Mouse (Mus musculus) heart, adult 11 months (tissue): ENCODE data around the gene Ppp1r35.

ENCODE experiments used
- DNase-seq: peaks from one replicate; pipeline ENCODE4 v3.0.0; 2022

Ppp1r35 gene

DNA sequence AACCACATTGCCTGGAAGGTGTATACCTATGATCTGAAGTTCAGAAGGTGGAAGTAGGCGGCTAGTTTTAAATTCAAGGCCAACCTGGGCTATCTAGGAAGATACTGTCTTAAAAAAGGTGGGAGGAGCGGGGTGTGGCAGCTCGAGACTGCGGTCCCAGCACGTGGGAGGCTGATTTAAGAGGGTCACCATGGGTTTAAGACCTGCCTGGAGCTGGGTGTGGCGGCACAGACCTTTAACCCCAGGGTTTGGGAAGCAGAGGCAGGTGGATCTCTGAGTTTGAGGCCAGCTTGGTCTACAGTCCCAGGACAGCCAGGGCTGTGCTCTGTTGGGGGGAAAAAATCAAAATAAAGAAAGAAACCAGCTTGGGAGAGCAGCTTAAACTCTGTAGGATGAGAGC is 26.7 kb upstream of the Ppp1r35 start:
- DNase-seq: peak; percentile 90

DNA sequence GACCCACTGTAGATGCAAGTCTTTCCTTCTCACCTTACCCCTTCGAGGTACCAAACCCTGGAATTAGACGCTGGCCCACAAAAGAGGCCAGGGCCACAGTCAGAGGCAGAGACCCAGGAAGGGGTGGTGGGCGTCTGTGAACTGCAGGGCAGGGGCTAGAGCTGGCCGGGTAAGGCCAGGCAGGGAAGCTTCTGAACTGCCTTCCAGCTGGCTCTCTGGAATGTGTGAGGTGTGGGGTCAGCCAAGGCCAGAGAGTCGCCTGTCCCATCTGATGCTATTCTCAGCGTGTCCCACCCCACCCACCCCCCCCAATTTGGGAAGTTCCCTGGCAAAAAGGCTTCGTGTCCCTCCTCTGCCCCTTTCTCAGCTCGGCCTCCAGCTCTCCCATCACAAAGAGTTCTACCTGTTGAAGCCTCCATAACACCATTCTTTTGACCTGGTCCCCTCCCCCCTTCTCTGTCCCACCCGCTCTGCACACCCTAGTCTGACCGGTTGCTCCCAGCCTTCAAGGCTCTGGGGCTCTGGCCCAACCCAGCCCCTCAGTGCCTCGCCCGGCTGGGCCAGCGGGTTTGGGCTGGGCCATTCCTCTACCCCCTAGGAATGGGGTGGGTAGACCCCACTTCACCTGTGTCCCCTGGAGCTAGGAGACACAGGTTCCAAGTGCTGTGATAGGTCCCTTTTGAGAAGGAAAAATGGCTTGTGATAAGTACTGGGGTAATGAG is 25.4 kb upstream of the Ppp1r35 start:
- DNase-seq: peak; percentile 97

DNA sequence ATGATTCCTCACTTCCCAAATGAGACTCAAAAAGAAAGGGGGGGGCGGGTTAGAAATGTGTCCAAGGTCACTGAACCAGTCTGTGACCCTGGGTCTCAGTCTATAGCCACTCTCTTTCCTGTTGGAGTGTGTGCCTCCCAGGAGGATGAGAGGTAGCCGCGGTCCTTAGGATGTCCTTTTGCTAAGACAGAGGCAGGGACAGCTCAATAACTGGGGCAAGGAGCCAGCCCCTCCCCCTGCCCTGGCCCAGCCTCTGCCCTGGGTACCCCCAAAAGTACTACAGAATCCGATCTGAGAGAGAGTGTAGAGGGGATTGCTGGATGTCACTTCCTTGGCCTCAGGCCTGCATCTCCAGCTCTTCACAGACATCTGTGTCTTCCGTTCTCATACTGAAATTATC is 23.2 kb upstream of the Ppp1r35 start:
- peak; percentile 85 for DNase-seq

DNA sequence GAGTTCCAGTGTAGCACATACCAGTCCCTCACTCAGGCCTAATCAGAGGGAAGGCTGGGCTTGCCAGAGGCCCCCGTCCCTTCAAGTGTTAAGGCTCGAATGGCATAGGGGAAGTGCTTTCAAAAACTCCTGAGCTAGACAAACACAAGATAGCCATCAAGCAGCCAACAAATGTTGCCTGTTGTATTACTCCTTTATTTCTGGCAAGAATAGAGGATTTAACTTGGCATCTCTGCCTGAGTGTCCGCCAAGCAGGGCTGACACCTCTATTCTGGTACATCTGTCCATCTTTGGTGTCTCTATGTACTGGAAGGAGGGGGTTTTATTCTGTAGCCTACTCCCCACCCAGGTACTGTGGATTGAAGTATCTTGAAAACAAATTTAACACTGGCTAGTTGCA is 22.5 kb upstream of the Ppp1r35 start:
- DNase-seq: no peak

DNA sequence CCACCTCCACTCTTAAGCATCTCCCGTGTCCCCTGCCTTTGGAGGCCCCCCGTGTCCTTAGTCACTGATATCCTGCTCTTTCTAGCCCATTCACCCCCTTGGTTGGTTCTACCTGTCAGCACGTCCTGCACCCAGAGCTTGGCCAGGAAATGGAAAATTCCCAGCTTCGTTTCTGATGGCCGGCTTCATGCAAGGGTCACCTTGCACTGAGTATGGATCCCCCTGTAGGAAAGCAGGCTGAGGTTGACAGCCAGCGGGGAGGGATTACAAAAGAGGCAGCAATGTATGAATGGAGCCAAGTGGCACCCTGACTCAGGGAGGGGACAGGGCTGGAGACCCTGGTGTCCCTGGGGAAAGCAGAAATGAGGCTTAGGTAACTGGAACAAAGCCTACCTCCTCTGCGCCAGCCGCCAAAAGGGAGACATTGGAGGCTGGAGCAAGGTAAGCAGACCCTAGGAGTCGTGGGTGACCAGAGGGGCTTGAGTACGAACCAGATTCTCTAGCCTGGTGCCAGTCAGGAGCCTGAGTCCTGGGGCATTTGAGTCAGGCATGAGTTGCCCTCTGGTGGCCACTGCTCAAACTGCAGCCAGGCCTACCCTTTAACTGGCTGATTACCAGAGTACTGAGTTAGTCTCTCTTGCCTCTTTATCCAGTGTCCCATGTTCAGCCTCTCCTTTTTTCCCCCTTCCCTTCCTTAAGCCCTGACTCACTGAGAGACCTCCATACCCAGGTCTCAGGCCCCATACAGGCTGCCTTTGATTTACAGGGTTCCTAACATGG is 21.6 kb upstream of the Ppp1r35 start:
- DNase-seq: peak; percentile 98

DNA sequence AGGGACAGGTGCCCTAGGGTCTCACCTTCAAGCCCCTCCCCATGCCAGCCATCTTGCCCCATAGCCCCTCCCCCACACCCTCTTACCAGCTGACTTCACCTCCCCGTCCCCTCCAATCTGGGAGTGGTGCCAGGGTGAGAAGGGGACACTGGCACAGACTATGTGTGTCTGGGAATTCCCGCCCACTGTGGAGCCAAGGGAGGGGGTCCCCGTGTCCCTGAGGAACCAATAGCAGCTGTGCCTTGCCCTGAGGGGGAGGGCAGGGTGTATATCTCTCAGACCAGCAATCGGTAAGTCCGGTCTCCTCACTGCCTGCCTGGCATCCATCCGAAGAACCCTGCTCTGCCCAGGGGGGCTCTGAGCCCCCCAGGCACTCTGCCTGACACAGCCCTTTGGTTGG is 20.8 kb upstream of the Ppp1r35 start:
- peak; percentile 99 for DNase-seq

DNA sequence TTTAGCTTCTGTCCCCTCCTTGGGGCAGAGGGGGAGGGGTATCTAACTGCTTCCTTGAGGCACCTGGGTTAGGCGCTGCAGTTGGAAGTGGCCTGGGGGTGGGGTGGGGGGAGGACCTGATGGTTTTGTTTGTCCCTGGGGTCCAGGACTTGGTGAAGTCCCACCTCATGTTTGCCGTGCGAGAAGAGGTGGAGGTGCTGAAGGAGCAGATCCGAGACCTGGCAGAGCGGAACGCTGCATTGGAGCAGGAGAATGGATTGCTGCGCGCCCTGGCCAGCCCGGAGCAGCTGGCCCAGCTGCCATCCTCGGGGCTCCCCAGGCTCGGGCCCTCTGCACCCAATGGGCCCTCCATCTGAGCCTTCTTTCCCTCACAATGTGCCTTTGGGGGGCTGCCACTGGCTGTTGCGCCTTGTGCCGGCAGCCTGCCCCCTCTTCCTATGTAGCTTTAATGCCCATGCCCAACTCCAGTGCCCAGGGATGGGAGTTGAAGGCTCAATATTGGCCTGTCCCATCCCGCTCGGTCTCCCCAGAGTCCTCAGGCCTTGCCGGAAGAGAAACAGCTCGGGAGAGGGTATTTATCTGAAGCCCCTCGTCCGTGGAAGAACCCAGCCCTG is 19.6 kb upstream of the Ppp1r35 start:
- DNase-seq: peak; percentile 92

DNA sequence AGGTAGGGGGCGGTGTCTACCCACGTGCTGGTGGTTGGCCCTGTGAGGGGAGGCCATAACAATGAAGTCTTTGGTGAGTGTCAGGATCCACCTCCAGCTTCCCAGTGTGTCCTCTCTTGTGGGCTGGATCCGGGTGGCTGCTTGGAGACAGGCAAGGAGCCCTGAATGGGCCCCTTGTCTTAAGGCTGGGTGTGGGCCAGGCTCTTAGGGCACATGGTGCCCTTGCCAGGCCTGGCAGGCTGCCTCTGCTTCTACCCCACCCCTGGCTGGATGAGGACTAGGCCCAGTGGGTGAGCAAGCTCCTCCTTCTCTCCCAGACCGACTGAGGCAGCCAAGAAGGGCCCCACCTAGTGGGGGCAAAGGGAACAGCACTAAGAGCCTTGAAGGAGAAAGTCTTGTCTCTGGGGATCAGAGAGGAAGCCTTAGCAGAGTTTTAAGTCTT is 18.7 kb upstream of the Ppp1r35 start:
- peak; percentile 99 for DNase-seq

DNA sequence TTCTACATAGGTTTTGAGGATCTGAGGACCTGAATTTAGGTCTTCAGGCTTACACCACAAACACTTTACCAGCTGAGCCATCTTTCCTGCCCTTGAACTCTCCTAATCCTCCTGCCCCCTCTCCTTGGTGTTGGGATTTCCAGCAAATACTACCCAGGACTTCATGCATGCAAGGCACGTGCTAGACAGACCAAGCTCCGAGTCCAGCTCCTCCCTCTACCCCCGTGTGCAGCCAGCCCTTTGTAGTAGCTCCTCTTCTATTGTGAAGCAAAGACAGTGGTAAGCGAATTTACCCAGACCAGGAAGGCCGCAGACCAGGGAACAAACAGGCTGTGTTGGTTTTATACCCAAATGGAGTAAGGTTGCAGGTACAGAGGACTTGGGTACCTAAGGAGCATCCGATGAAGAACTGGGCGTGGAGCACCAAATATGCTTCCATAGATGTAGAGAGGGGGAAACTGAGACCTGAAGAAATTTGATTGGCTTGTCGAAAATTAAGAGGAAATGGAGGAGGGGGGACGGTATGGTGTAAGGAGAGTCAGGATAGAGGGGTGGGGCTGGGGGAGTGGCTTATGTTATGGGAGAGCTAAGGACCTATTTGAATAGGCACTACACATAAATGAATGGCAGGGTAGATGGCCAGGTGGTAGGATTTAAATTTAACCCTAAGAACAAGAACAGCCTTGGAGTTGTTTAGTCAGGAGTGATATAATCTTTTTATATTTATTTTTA is 13.9 kb upstream of the Ppp1r35 start:
- DNase-seq: peak; percentile 87

DNA sequence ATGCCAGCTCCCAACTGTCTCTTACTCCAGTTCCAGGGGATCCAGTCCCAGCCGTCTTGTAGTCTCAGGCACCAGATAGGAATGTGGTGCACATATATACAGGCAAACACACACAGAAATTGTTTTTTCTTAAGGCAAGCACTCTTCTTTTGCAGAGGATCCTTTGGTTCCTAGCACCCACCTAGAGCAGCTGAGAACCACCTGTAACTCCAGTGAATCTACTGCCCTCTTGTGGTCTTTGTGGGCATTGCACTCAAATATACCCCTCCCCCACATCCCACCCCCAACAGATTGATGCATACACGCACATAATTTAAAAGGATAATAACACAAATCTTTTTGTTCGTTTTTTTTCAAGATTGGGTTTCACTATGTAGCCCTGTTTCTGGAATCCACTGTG is 12.4 kb upstream of the Ppp1r35 start:
- peak; percentile 76 for DNase-seq

DNA sequence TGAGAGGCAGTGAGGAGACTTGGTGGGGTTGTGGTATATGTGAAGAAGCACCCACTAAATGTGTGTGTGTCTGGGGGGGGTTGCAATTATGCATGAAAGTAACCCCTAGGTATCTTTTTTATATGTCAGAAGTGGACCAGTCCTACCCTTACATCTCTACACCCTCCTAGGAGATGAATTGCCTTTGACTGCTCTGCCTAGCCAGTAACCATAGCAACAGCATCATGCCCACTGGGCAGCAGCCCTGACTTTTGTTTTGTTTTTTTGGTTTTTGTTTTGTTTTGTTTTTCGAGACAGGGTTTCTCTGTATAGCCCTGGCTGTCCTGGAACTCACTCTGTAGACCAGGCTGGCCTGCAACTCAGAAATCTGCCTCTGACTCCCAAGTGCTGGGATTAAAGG is 10.2 kb upstream of the Ppp1r35 start:
- no peak for DNase-seq

DNA sequence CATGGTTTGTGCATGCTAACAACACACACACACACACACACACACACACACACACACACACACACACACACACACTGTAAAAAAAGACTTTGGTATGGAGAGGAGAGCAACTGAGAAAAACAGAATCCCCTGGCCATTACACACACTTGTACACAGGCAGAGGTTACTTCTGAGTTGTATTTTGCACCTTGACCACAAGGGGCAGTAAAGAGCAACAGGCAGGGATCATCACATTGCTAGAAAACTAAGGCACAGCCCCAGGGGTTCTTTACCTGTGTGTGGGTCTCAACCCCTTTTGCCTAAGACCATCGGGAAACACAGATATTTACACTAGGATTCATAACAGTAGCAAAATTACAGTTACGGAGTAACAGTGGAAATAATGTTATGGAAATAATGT is 7.9 kb upstream of the Ppp1r35 start:
- peak; percentile 85 for DNase-seq

DNA sequence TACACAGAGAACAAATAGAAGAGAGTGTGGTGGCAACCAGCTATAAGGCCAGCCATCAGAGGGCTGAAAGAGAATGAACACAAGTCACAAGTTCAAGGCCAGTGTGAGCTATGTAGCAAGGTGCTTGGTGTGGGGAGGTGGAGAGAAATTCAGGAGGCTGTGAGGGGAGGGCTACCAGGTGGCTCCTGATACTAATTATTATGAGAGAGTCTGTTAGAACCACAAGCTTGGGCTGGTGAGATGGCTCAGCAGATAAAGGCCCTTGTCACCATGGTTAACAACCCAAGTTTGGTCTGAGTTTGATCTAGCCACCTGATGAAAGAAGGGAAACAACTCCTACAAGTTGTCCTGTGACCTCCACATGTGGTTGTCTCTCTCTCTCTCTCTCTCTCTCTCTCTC is 5.9 kb upstream of the Ppp1r35 start:
- DNase-seq: no peak

DNA sequence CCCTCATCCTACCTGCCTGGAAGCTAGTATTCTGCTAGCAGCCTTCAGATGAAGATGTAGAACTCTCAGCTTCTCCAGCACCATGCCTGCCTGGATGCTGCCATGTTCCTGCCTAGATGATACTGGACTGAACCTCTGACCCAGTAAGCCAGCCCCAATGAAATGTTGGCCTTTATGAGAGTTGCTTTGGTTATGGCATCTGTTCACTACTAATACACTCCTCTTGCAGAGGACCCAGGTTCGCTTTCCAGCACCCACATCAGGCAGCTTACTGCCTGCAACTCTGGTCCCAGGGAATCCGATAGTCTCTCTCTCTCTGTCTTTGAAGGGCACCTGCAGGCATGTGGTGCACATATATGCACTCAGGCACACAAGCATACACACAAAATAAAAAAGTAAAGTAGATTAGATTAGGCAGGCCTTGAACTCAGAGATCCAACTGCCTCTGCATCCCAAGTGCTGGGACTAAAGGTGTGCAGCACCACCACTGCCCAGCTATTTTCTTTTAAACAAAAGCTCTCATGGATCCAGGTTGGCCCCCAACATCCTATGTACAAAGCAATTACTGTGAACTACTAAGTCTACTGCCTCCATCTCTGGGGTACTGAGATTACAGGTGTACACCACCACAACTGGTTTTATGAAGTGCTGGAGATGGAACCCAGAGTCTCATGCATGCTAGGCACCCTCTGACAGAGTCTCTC is 2.9 kb upstream of the Ppp1r35 start:
- peak; percentile 79 for DNase-seq

DNA sequence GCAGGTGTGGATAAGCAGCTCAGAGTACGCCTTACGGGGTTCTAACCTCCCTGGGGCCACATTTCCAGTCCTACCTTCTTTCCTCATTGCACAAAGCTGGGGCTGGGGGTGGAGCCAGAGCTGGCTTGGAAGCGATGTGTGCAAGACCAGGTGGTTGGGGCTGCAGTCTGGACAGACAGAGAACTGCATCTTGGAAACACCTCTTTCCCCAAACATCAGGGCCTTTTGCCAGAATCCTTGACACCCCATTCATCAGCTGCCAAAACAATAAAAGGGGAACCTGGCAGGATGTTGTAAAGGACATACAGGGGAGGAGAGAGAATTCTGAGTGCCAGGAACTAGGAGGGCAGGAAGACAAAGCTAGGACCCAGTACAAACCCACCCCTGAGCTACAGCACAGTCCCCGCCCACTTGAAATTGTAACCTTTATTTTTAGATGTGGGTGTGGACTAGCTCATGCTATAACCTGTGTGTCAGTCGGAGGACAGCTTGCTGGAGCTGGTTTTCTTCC is 2.2 kb upstream of the Ppp1r35 start:
- DNase-seq: peak; percentile 95

DNA sequence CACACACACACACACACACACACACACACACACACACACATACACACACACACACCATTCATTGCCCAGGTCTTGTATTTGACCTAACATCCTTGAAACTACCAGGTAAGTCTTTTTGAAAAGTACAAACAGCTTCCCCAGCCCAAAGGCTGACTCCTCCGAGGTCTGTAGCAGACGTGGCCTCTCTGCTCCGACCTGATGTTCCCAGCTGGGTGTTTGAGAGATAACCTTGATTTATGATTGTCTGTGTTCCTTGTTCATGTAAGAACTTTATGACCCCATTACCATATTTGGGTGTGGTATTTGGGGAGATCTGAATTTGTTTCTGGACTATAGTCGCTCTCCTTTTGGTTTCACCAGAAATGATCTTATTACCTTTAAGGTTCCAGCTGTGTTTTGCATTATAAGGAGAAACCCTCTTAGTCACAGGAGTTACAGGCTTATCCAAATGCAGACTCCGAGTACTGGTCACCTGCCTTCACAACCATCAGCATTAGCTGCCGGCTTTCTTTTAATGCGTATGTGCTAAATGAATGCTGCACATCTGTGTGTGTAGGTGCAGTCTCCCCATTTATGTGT is 1.3 kb upstream of the Ppp1r35 start:
- peak; percentile 86 for DNase-seq

DNA sequence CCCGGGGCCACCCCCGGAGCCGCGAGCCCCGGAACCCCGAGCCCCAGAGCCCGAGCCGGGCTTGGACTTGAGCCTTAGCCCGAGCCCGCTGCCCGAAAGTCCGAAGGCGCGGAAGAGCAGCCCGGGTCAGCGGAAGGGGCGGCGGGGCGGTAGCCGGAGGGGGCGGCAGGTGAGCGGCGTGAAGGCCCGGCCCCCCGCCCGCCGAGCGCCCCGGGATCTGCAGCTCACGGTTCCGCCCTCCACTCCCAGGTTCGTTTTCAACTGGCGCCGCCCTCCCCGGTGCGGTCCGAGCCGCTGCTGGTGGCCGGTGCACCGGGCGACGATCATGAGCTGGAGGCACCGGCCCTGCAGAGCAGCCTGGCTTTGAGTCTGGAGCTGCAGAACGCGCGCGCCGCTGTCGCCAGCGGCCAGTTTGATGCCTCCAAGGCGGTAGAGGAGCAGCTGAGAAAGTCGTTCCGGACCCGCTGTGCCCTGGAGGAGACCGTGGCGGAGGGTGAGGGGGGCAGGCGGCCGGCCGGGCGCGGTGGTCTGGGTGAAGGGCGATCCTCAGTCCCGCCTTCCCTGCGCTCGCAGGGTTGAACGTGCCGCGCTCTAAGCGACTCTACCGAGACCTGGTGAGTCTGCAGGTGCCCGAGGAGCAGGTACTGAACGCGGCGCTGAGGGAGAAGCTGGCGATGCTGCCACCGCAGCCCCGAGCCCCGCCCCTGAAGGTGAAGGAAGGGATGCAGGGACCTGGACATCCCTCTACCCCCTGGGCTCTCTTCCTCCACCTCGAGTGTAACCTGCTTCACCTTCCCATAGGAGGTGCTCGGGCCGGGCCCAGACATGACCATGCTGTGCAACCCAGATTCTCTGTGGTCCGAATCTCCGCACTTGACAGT is 644 bp downstream of the Ppp1r35 start:
- peak; percentile 95 for DNase-seq

DNA sequence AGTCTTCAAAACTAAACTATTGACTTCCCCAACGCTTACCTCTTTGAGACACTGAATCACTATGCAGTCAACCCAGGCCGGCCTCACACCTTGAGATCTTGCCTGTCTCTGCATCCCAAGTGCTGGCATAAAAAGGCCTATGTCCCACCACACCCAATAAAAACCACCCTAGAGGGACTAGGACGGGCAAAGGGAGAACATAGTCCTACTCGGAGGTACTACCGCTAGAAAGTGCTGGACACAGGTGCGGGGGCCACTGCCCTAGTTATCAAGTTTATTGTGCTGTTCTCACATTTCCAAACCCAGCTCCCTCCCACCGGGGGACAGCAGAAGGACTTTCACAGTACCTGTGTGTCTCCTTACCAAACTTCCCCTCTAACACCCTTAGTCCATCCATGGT is 3.0 kb downstream of the Ppp1r35 start:
- peak; percentile 90 for DNase-seq

DNA sequence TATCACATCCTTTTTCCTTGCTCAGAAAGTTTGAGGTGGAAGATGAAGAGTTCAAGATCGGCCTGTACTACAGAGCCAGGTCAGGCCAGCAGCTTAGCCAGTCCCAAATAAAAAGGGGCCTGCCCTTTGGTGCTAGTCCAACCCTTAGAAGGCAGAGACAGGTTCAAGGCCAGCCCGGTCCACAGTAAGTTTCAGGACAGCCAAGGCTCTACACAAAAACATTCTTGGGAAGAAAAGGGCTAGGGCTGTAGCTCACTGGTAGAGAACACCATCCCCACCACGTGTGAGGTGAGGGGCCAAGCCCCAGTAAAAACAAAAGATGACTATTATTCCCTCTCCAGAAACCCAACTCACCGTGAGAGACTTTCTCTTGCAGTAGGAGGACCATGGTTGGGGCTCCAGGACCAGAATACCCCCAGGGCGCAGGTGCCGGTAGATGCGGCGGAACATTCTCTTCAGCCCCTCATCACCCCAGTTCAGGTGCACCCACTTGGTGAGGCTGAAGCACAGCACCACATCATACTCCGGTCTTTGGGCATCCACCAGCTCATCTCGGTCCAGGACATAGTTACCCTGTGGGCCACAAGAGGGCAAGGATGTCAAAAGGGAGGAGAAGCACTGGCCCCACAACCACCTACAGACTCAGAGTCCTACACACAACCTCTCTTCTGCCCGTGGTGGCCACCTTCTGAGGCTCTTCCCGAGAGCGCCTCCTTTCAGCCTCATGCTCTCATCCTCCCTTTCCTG is 4.3 kb downstream of the Ppp1r35 start:
- DNase-seq: peak; percentile 92

DNA sequence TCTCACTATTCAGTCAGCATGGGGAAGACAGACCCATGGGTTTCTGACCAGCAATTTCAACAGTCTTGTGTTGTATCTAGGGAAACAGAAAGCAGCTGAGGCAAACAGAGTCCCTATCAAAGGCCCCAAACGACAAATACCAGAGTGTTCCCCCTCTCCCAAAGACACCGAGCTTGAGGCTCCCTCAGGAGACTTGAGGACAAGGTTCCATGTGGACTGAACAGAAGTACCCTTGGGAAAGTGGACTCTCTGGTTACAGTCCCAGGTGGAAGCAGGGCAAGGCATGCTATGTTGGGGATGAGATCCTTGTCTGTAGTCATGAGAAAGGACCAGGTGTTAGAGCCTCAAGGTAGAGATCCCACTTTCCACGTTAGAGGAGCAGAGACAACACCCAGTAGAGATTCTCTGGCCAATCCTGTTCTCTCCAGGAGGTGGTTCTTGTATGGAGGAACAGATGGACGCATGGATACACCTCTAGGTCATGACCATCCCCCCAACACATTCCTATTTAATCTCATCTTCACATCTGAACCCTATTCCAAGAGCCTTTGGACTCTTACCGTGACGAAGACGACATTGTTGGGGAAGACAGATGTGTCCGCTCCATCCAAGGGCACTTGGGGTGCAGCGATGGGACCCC is 5.4 kb downstream of the Ppp1r35 start:
- DNase-seq: peak; percentile 94
